10 mouse cellular contexts compared by ENCODE assay signal in the genomic region with DNA sequence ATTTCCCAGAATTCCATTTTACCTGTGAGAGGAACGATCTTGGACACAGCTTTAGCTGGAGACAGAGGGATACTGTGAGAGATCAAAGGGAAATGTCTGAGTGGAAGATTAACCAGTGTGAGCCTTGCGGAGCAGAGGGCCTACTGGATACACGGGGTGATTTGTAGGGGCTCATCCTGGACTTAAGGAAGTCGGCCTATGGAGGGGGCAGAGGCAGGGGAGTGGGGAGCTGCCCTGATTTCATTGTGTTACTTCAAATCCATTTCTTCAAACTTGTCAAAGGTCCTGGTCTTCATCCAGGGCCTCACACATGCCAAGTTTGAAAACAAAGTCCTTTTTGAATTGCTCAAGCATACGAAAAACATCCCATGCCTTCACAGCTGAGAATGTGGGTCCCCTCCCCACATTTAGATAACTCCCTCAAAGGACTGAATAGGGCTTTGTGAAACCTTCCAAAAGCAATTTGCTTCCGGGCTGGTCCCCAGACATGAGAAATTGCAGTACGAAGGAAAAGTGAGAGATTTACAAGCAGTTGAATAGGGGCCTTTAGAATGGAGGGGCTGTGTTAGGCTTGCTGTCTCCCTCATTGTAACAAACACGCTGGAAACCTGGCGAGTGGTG. TPM values are rescaled to one million over a fixed set of nuclear protein-coding genes. Genes with fewer than 3 reads are reported as not detected.
DNase-seq lines count a peak whose midpoint lies in the region; ATAC-seq and TF ChIP-seq lines count a peak whose summit lies in the region.
"Had no signal": no experiment of that assay in that cellular context is flagged by ENCODE, and none has a peak within 500 bp of the region (broad histone marks: within the 10 kb centered on the region; RNA-seq: fewer than 3 reads in every experiment).

No protein-coding gene starts in this region.

- DNase-seq in Muller cell, postnatal 12 days (ENCODE audit: inconsistent ontology term), result peak; percentile 95
- peak; percentile 95 for DNase-seq in brain, embryonic 14.5 days (ENCODE audit: low read depth)
- DNase-seq in heart, postnatal 4 days, result peak; percentile 53
- no peak for DNase-seq in limb, embryonic 11.5 days (ENCODE audit: low spot score)
- DNase-seq in thymus, adult 2 months, result no peak
- no peak for DNase-seq in spleen, postnatal 4 days (ENCODE audit: low spot score in 2 of 2)
- no peak for DNase-seq in cerebellum, postnatal 14 days

- H3K4me3 ChIP-seq in limb, embryonic 11.5 days (ENCODE audit: low read depth, low read length), result no peak overlapping the region
- H3K4me3 ChIP-seq in thymus, adult 2 months (ENCODE audit: control insufficient read depth, insufficient read depth, low read length), result no peak overlapping the region
- H3K4me3 ChIP-seq: left cerebral cortex, adult 2 months; myocyte had no signal

- no peaks in the 10 kb centered on the region for H3K27me3 ChIP-seq in limb, embryonic 11.5 days (ENCODE audit: control insufficient read depth, insufficient read depth, low read length)
- H3K27me3 ChIP-seq in thymus, adult 2 months (ENCODE audit: control insufficient read depth, insufficient read depth, low read length), result no peaks in the 10 kb centered on the region

- peaks cover 6% of the 10 kb centered on the region; the same call in 1 of the 2 replicates for H3K9me3 ChIP-seq in limb, embryonic 11.5 days (ENCODE audit: control insufficient read depth, low read length)

- WGBS in limb, embryonic 11.5 days, result 65% methylated on average over 9 of the region's 9 CpGs
- 96% methylated on average over 9 of the region's 9 CpGs for WGBS in thymus, adult 2 months

- peak overlapping the region; percentile 38; the same call in 1 of the 2 replicates for H3K27ac ChIP-seq in limb, embryonic 11.5 days (replicated peaks; ENCODE audit: low read depth, low read length)
- no peak overlapping the region for H3K27ac ChIP-seq in thymus, adult 2 months (ENCODE audit: control insufficient read depth, insufficient read depth, low read length)

- H3K9ac ChIP-seq in limb, embryonic 11.5 days (ENCODE audit: low read length), result no peak overlapping the region

- H3K4me2 ChIP-seq in limb, embryonic 11.5 days (ENCODE audit: low read depth, severe bottlenecking), result no peak overlapping the region

- H3K36me3 ChIP-seq in limb, embryonic 11.5 days (ENCODE audit: control insufficient read depth, insufficient read depth, low read length), result peaks cover 34% of the 10 kb centered on the region
- peaks cover 29% of the 10 kb centered on the region for H3K36me3 ChIP-seq in thymus, adult 2 months (ENCODE audit: control insufficient read depth, insufficient read depth, low read length)

- ATAC-seq in limb, embryonic 11.5 days (ENCODE audit: insufficient number of reproducible peaks, low FRiP score, low TSS enrichment, low read depth), result no peak; the same call in 1 of the 2 replicates

- TF ChIP-seq POLR2A in brain, embryonic 14.5 days (IDR thresholded peaks at IDR 0.05; ENCODE audit: borderline replicate concordance, extremely low read depth, insufficient read depth, insufficient read length, poor library complexity, severe bottlenecking), result no peak
- TF ChIP-seq POLR2A in thymus, adult 2 months (IDR thresholded peaks at IDR 0.05; ENCODE audit: control insufficient read depth, extremely low read depth, insufficient read depth, low read length, poor library complexity), result no peak

- no peak for TF ChIP-seq CTCF in brain, embryonic 14.5 days (IDR thresholded peaks at IDR 0.05; ENCODE audit: borderline replicate concordance, extremely low read depth, insufficient read depth, insufficient read length)
- TF ChIP-seq CTCF in thymus, adult 2 months (IDR thresholded peaks at IDR 0.05; ENCODE audit: borderline replicate concordance, control insufficient read depth, extremely low read depth, insufficient read depth, low read length, poor library complexity), result no peak

- peaks cover 25% of the 10 kb centered on the region for H3K4me1 ChIP-seq in limb, embryonic 11.5 days (ENCODE audit: control insufficient read depth, insufficient read depth, low read length)
- H3K4me1 ChIP-seq in thymus, adult 2 months (replicated peaks; ENCODE audit: control insufficient read depth, insufficient read depth, low read length), result peaks cover 7% of the 10 kb centered on the region

RNA-seq across cellular contexts. Expression of gene Adam30, which starts 55.5 kb away (rescaled TPM):
- polyA plus RNA-seq in brain, embryonic 14.5 days (2012; rRNA removed), result not detected in 2 replicates
- total RNA-seq in heart, postnatal 4 days (2021), result under 1 TPM in 1 of 2 experiments, not detected in 1; 0.21 TPM
- polyA plus RNA-seq in limb, embryonic 11.5 days (2014; fragmentation: Nextera tagmentation; extraction: Ambion mirVana), result not detected in 2 replicates
- not detected in 2 replicates for polyA plus RNA-seq in thymus, adult 2 months (2012; rRNA removed)
- total RNA-seq: left cerebral cortex, adult 2 months had no signal
- polyA plus RNA-seq: cortical plate, adult 2 months; myocyte had no signal

Comparison
In these comparisons a context has a peak if more than half of its experiments do, and no peak if none do; other contexts are left out.
1. DNase-seq: peak in Muller cell, postnatal 12 days (single experiment), brain, embryonic 14.5 days (single experiment) and heart, postnatal 4 days (single experiment); none in limb, embryonic 11.5 days (single experiment), thymus, adult 2 months (single experiment), spleen, postnatal 4 days (0 of 2) and cerebellum, postnatal 14 days (0 of 2).